Mouse (Mus musculus) retina, adult 2 months (tissue): ENCODE data around the gene Mapk11.

Experiments
- DNase-seq: peaks from one replicate; pipeline ENCODE4 v3.0.0-alpha.2; 2012; ENCODE audit warnings: low read depth, low spot score

Mapk11 gene

GRCm38 (mm10) chr15:89173906-89174214, 24.4 kb upstream of the Mapk11 start:
- DNase-seq = no peak

GRCm38 (mm10) chr15:89173024-89173905, 23.8 kb upstream of the Mapk11 start:
- DNase-seq = no peak

GRCm38 (mm10) chr15:89172276-89172935, 23.0 kb upstream of the Mapk11 start:
- DNase-seq = no peak

- no peak for DNase-seq
Measured at GRCm38 (mm10) chr15:89171526-89172051, 22.2 kb upstream of the Mapk11 start.

- DNase-seq = no peak
Measured at GRCm38 (mm10) chr15:89170102-89170501, 20.7 kb upstream of the Mapk11 start.

GRCm38 (mm10) chr15:89169431-89169830, 20.0 kb upstream of the Mapk11 start:
- no peak for DNase-seq

GRCm38 (mm10) chr15:89168922-89169321, 19.5 kb upstream of the Mapk11 start:
- DNase-seq = no peak

- DNase-seq = no peak
Measured at GRCm38 (mm10) chr15:89165478-89165877, 16.1 kb upstream of the Mapk11 start.

- no peak for DNase-seq
Measured at GRCm38 (mm10) chr15:89161397-89161796, 12.0 kb upstream of the Mapk11 start.

- no peak for DNase-seq
Measured at GRCm38 (mm10) chr15:89158516-89158915, 9.1 kb upstream of the Mapk11 start.

- no peak for DNase-seq
Measured at GRCm38 (mm10) chr15:89157954-89158353, 8.5 kb upstream of the Mapk11 start.

GRCm38 (mm10) chr15:89152312-89152711, 2.9 kb upstream of the Mapk11 start:
- DNase-seq = no peak

GRCm38 (mm10) chr15:89150041-89150390, 588 bp upstream of the Mapk11 start:
- DNase-seq = no peak

- DNase-seq = no peak
Measured at GRCm38 (mm10) chr15:89148496-89149270, 745 bp downstream of the Mapk11 start.

GRCm38 (mm10) chr15:89147895-89148294, 1.5 kb downstream of the Mapk11 start:
- DNase-seq = no peak

- no peak for DNase-seq
Measured at GRCm38 (mm10) chr15:89147456-89147855, 2.0 kb downstream of the Mapk11 start.

GRCm38 (mm10) chr15:89147024-89147423, 2.4 kb downstream of the Mapk11 start:
- no peak for DNase-seq

- DNase-seq = no peak
Measured at GRCm38 (mm10) chr15:89146537-89146936, 2.9 kb downstream of the Mapk11 start.

GRCm38 (mm10) chr15:89145813-89146350, 3.5 kb downstream of the Mapk11 start:
- no peak for DNase-seq

GRCm38 (mm10) chr15:89144965-89145364, 4.5 kb downstream of the Mapk11 start:
- DNase-seq = no peak

- no peak for DNase-seq
Measured at GRCm38 (mm10) chr15:89143134-89143533, 6.3 kb downstream of the Mapk11 start.

GRCm38 (mm10) chr15:89141905-89142304, 7.5 kb downstream of the Mapk11 start:
- DNase-seq = no peak
